Mouse (Mus musculus) lung, embryonic 15.5 days (tissue): ENCODE measurements at regions not wholly inside any gene's neighbourhood (a gene's known extent, or its start where the extent isn't known, plus 50 kb on each side); places are given as distances from the start of the nearest gene placed in this dataset.
"Not testable (repeated sequence)": the region's sequence is repeated elsewhere in the genome, so short reads cannot be mapped to it uniquely, and the experiment has no call there.

Experiments
- ATAC-seq: fragments of 200-750 bp; cut with Nextera tagmentation; 2 replicates; pipeline ENCODE4 v1.8.0; 2017; ENCODE audit warnings: moderate number of reproducible peaks, borderline replicate concordance; ENCODE audit not compliant: low FRiP score, low TSS enrichment; ENCODE audit errors: extremely low read depth
- H3K27ac ChIP-seq: fragments of 300-500 bp; sonication (generic); 2 replicates; pipeline ENCODE4 v1.5.1; 2015; ENCODE audit warnings: moderate library complexity, mild to moderate bottlenecking, inconsistent platforms
- H3K27me3 ChIP-seq: fragments of 300-500 bp; sonication (generic); 2 replicates; pipeline ENCODE4 v1.6.1; 2015; ENCODE audit warnings: inconsistent platforms
- H3K36me3 ChIP-seq: fragments of 300-500 bp; sonication (generic); 2 replicates; pipeline ENCODE4 v1.6.1; 2015; ENCODE audit warnings: inconsistent platforms
- H3K4me1 ChIP-seq: fragments of 300-500 bp; sonication (generic); 2 replicates; pipeline ENCODE4 v1.6.1; 2015; ENCODE audit warnings: inconsistent platforms
- H3K4me2 ChIP-seq: fragments of 300-500 bp; sonication (generic); 2 replicates; pipeline ENCODE4 v1.6.1; 2015; ENCODE audit warnings: inconsistent platforms, mild to moderate bottlenecking, moderate library complexity
- H3K4me3 ChIP-seq: fragments of 300-500 bp; sonication (generic); 2 replicates; pipeline ENCODE4 v1.5.1; 2015; ENCODE audit warnings: mild to moderate bottlenecking, inconsistent platforms
- H3K9ac ChIP-seq: fragments of 300-500 bp; sonication (generic); 2 replicates; pipeline ENCODE4 v1.6.1; 2015; ENCODE audit warnings: inconsistent platforms
- H3K9me3 ChIP-seq: fragments of 300-500 bp; sonication (generic); 2 replicates; pipeline ENCODE4 v1.6.1; 2016; ENCODE audit warnings: inconsistent platforms
- WGBS: fragments of 180-500 bp; shearing (Covaris S2); methylation state at CpG from one replicate; pipeline ENCODE4 v1.1.7; 2015; 5-methylcytosine and 5-hydroxymethylcytosine counted together

GRCm38 (mm10) chr3:130805345-130805744 is 75.1 kb upstream of the Rpl34 start:
- peaks cover 16% of the 10 kb centered on the region for H3K4me1 ChIP-seq
- WGBS, result 70% methylated on average over 3 of the region's 3 CpGs
- H3K36me3 ChIP-seq, result no peaks in the 10 kb centered on the region
- no peak overlapping the region for H3K4me3 ChIP-seq
- H3K27ac ChIP-seq, result no peak overlapping the region
- peak; percentile 49; the same call in 1 of the 2 replicates for ATAC-seq
- H3K27me3 ChIP-seq, result no peaks in the 10 kb centered on the region
- H3K9ac ChIP-seq, result no peak overlapping the region
- no peaks in the 10 kb centered on the region for H3K9me3 ChIP-seq
- H3K4me2 ChIP-seq, result no peak overlapping the region

GRCm38 (mm10) chr3:130804327-130804662 is 74.1 kb upstream of the Rpl34 start:
- no peak overlapping the region for H3K9ac ChIP-seq
- H3K27ac ChIP-seq, result no peak overlapping the region
- no peak overlapping the region for H3K4me3 ChIP-seq
- no peaks in the 10 kb centered on the region for H3K36me3 ChIP-seq
- 57% methylated on average over 6 of the region's 6 CpGs for WGBS
- no peak overlapping the region for H3K4me2 ChIP-seq
- ATAC-seq, result no peak
- no peaks in the 10 kb centered on the region for H3K9me3 ChIP-seq
- H3K27me3 ChIP-seq, result no peaks in the 10 kb centered on the region
- H3K4me1 ChIP-seq, result peaks cover 16% of the 10 kb centered on the region

GRCm38 (mm10) chr3:130803591-130804326 is 73.6 kb upstream of the Rpl34 start:
- Histone ChIP-seq H3K4me1 (peaks cover 16% of the 10 kb centered on the region), H3K9me3 (no peaks in the 10 kb centered on the region), H3K4me2 (no peak overlapping the region), H3K4me3 (no peak overlapping the region), H3K27ac (no peak overlapping the region; the same call in 1 of the 2 replicates), H3K36me3 (no peaks in the 10 kb centered on the region), H3K9ac (no peak overlapping the region), H3K27me3 (no peaks in the 10 kb centered on the region)
- no peak for ATAC-seq
- WGBS, result 28% methylated on average over 12 of the region's 12 CpGs

GRCm38 (mm10) chr3:130800016-130800415 is 69.8 kb upstream of the Rpl34 start:
- Histone ChIP-seq H3K4me1 (peaks cover 16% of the 10 kb centered on the region), H3K27me3 (no peaks in the 10 kb centered on the region), H3K36me3 (no peaks in the 10 kb centered on the region), H3K4me2 (no peak overlapping the region), H3K4me3 (no peak overlapping the region), H3K9ac (no peak overlapping the region), H3K27ac (no peak overlapping the region), H3K9me3 (no peaks in the 10 kb centered on the region)
- 54% methylated on average over 2 of the region's 2 CpGs for WGBS
- ATAC-seq, result no peak

- H3K4me2 ChIP-seq, H3K36me3 ChIP-seq, H3K4me3 ChIP-seq, ATAC-seq, H3K4me1 ChIP-seq, H3K9me3 ChIP-seq, H3K9ac ChIP-seq, H3K27ac ChIP-seq, H3K27me3 ChIP-seq: not testable (repeated sequence)
- 92% methylated on average over 1 of the region's 1 CpGs for WGBS
These were observed 67.8 kb upstream of the Rpl34 start for GRCm38 (mm10) chr3:130797956-130798355.

GRCm38 (mm10) chr3:130796531-130796930 is 66.3 kb upstream of the Rpl34 start:
- H3K27me3 ChIP-seq, result no peaks in the 10 kb centered on the region
- WGBS, result 63% methylated on average over 8 of the region's 8 CpGs
- H3K4me3 ChIP-seq, result no peak overlapping the region
- no peaks in the 10 kb centered on the region for H3K36me3 ChIP-seq
- H3K4me2 ChIP-seq, result no peak overlapping the region
- no peaks in the 10 kb centered on the region for H3K4me1 ChIP-seq
- H3K9ac ChIP-seq, result no peak overlapping the region
- no peak overlapping the region for H3K27ac ChIP-seq
- no peak for ATAC-seq
- no peaks in the 10 kb centered on the region for H3K9me3 ChIP-seq

- 80% methylated on average over 4 of the region's 4 CpGs for whole genome bisulfite sequencing
- ATAC-seq, result no peak
These were observed 65.2 kb upstream of the Rpl34 start for GRCm38 (mm10) chr3:130795396-130795795.

GRCm38 (mm10) chr3:130794142-130794925 is 64.1 kb upstream of the Rpl34 start:
- Histone ChIP-seq H3K4me1 (no peaks in the 10 kb centered on the region), H3K36me3 (no peaks in the 10 kb centered on the region), H3K4me2 (no peak overlapping the region), H3K4me3 (no peak overlapping the region), H3K9me3 (no peaks in the 10 kb centered on the region), H3K27ac (no peak overlapping the region), H3K27me3 (no peaks in the 10 kb centered on the region), H3K9ac (no peak overlapping the region)
- ATAC-seq, result no peak
- 35% methylated on average over 10 of the region's 13 CpGs for WGBS

More at GRCm38 (mm10) chr3:130795396-130795795, 65.2 kb upstream of the Rpl34 start:
- no peaks in the 10 kb centered on the region for H3K36me3 ChIP-seq
- H3K27ac ChIP-seq, result no peak overlapping the region
- no peaks in the 10 kb centered on the region for H3K27me3 ChIP-seq
- no peaks in the 10 kb centered on the region for H3K9me3 ChIP-seq
- H3K4me1 ChIP-seq, result no peaks in the 10 kb centered on the region
- H3K4me2 ChIP-seq, result no peak overlapping the region
- H3K4me3 ChIP-seq, result no peak overlapping the region
- H3K9ac ChIP-seq, result no peak overlapping the region

GRCm38 (mm10) chr3:130780706-130781240 is 50.6 kb upstream of the Rpl34 start:
- Histone ChIP-seq H3K4me3 (no peak overlapping the region), H3K9me3 (no peaks in the 10 kb centered on the region), H3K4me2 (no peak overlapping the region), H3K27ac (no peak overlapping the region), H3K36me3 (no peaks in the 10 kb centered on the region), H3K4me1 (no peaks in the 10 kb centered on the region), H3K27me3 (no peaks in the 10 kb centered on the region), H3K9ac (no peak overlapping the region)
- ATAC-seq, result no peak
- 75% methylated on average over 10 of the region's 11 CpGs for WGBS
